Mouse (Mus musculus) mesoderm, embryonic 11.5 days (tissue): ENCODE data around the gene Brd2.
A peak's percentile ranks its signal among the peaks of the same experiment; 100 is the strongest.
"Not testable (repeated sequence)": the region's sequence is repeated elsewhere in the genome, so short reads cannot be mapped to it uniquely, and the experiment has no call there.

Experiments used
- DNase-seq: peaks from one replicate; pipeline ENCODE4 v3.0.0-alpha.2; 2012; ENCODE audit warnings: low read depth, low spot score

Brd2 gene

GRCm38 (mm10) chr17:34122188-34122984 lies at the start of gene Brd2:
Gene Brd2 (minus strand): TSS chr17:34122634.
- DNase-seq = peak; percentile 97

- peak; percentile 67 for DNase-seq
Observed at GRCm38 (mm10) chr17:34170877-34171498, 48.6 kb upstream of the Brd2 start.

GRCm38 (mm10) chr17:34170487-34170876 lies 48.0 kb upstream of the Brd2 start:
- DNase-seq = no peak

GRCm38 (mm10) chr17:34169279-34169678 lies 46.8 kb upstream of the Brd2 start:
- DNase-seq = peak; percentile 57

- no peak for DNase-seq
Observed at GRCm38 (mm10) chr17:34165033-34165730, 42.7 kb upstream of the Brd2 start.

GRCm38 (mm10) chr17:34164202-34164895 lies 41.9 kb upstream of the Brd2 start:
- DNase-seq = no peak

GRCm38 (mm10) chr17:34155534-34155933 lies 33.1 kb upstream of the Brd2 start:
- DNase-seq = no peak

- DNase-seq = peak; percentile 50
Observed at GRCm38 (mm10) chr17:34152923-34153322, 30.5 kb upstream of the Brd2 start, which contains the start of gene H2-DMb1. Gene H2-DMb1 (plus strand): TSS chr17:34153072.

- no peak for DNase-seq
Observed at GRCm38 (mm10) chr17:34144960-34145371, 22.5 kb upstream of the Brd2 start.

- not testable (repeated sequence) for DNase-seq
Observed at GRCm38 (mm10) chr17:34144221-34144620, 21.8 kb upstream of the Brd2 start.

- DNase-seq = no peak
Observed at GRCm38 (mm10) chr17:34143461-34143860, 21.0 kb upstream of the Brd2 start.

- DNase-seq = no peak
Observed at GRCm38 (mm10) chr17:34143033-34143432, 20.6 kb upstream of the Brd2 start, which contains the start of gene H2-DMb2. Gene H2-DMb2 (plus strand): TSS chr17:34143307.

- DNase-seq = no peak
Observed at GRCm38 (mm10) chr17:34142456-34143010, 20.1 kb upstream of the Brd2 start.

- no peak for DNase-seq
Observed at GRCm38 (mm10) chr17:34141448-34141847, 19.0 kb upstream of the Brd2 start.

- no peak for DNase-seq
Observed at GRCm38 (mm10) chr17:34140240-34140639, 17.8 kb upstream of the Brd2 start.

- peak; percentile 54 for DNase-seq
Observed at GRCm38 (mm10) chr17:34139416-34139815, 17.0 kb upstream of the Brd2 start.

- DNase-seq = no peak
Observed at GRCm38 (mm10) chr17:34138655-34139054, 16.2 kb upstream of the Brd2 start.

- no peak for DNase-seq
Observed at GRCm38 (mm10) chr17:34137601-34138000, 15.2 kb upstream of the Brd2 start.

GRCm38 (mm10) chr17:34135297-34136224 lies 13.1 kb upstream of the Brd2 start:
- DNase-seq = peak; percentile 100

- DNase-seq = no peak
Observed at GRCm38 (mm10) chr17:34134451-34134850, 12.0 kb upstream of the Brd2 start.
